ENCODE assay signal across 22 mouse cellular contexts in genomic region chr2:31005453-31005852, GRCm38 (mm10). TPM values are rescaled to one million over a fixed set of nuclear protein-coding genes. Genes with fewer than 3 reads are reported as not detected.
DNase-seq lines count a peak whose midpoint lies in the region; ATAC-seq and TF ChIP-seq lines count a peak whose summit lies in the region.
"Had no signal": no experiment of that assay in that cellular context is flagged by ENCODE, and none has a peak within 500 bp of the region (broad histone marks: within the 10 kb centered on the region; RNA-seq: fewer than 3 reads in every experiment).

No protein-coding gene starts in this region.

- H3K27ac ChIP-seq in embryonic facial prominence, embryonic 13.5 days: no peak overlapping the region
- H3K27ac ChIP-seq in embryonic facial prominence, embryonic 10.5 days (replicated peaks): no peak overlapping the region
- peak overlapping the region; percentile 92 for H3K27ac ChIP-seq in heart, postnatal 0 days (ENCODE audit: low read depth)
- no peak overlapping the region for H3K27ac ChIP-seq in liver, postnatal 0 days (ENCODE audit: low read depth)
- H3K27ac ChIP-seq: embryonic facial prominence, embryonic 15.5 days; forebrain, embryonic 13.5 days; hindbrain, embryonic 14.5 days; intestine, embryonic 15.5 days; kidney, embryonic 15.5 days; lung, embryonic 15.5 days had no signal

- no peak for DNase-seq in embryonic facial prominence, embryonic 10.5 days (ENCODE audit: low spot score)
- no peak for DNase-seq in heart, postnatal 0 days (ENCODE audit: low spot score)
- DNase-seq in heart, postnatal 25 days (ENCODE audit: low spot score): no peak
- no peak for DNase-seq in liver, postnatal 0 days
- no peak for DNase-seq in left cerebral cortex, adult 8-10 months (ENCODE audit: low spot score in 2 of 2)
- DNase-seq in frontal cortex, postnatal 10 days (ENCODE audit: low spot score in 2 of 2): no peak
- DNase-seq: adrenal gland, postnatal 10 days; cerebellum, adult 11-12 months; left cerebral cortex, postnatal 4 days; retina, postnatal 1 day; right cerebral cortex, postnatal 4 days; thymus, adult 18-20 months had no signal

- peak overlapping the region; percentile 27; the same call in 1 of the 2 replicates for H3K9ac ChIP-seq in embryonic facial prominence, embryonic 13.5 days
- H3K9ac ChIP-seq in heart, postnatal 0 days (replicated peaks; ENCODE audit: low read depth, low read length): no peak overlapping the region; the same call in 1 of the 2 replicates
- peak overlapping the region; percentile 38; the same call in 1 of the 2 replicates for H3K9ac ChIP-seq in liver, postnatal 0 days (replicated peaks)
- H3K9ac ChIP-seq: embryonic facial prominence, embryonic 15.5 days; forebrain, embryonic 13.5 days; hindbrain, embryonic 14.5 days; intestine, embryonic 15.5 days; kidney, embryonic 15.5 days; lung, embryonic 15.5 days had no signal

- peaks cover 76% of the 10 kb centered on the region for H3K36me3 ChIP-seq in embryonic facial prominence, embryonic 13.5 days
- H3K36me3 ChIP-seq in embryonic facial prominence, embryonic 10.5 days (replicated peaks): peaks cover 53% of the 10 kb centered on the region
- peaks cover 68% of the 10 kb centered on the region for H3K36me3 ChIP-seq in heart, postnatal 0 days (replicated peaks; ENCODE audit: control insufficient read depth, insufficient read depth, low read length)
- H3K36me3 ChIP-seq in liver, postnatal 0 days (replicated peaks; ENCODE audit: insufficient read depth, low read length): 0 out of 2 replicates have a peak, but pooled peaks cover 7% of the 10 kb centered on the region

- no peak overlapping the region for H3K4me3 ChIP-seq in embryonic facial prominence, embryonic 13.5 days
- H3K4me3 ChIP-seq in embryonic facial prominence, embryonic 10.5 days: no peak overlapping the region
- no peak overlapping the region for H3K4me3 ChIP-seq in heart, postnatal 0 days (ENCODE audit: low read depth, low read length)
- peak overlapping the region; percentile 17; the same call in 1 of the 2 replicates for H3K4me3 ChIP-seq in liver, postnatal 0 days (ENCODE audit: low read depth, low read length)
- H3K4me3 ChIP-seq: embryonic facial prominence, embryonic 15.5 days; forebrain, embryonic 13.5 days; intestine, embryonic 15.5 days; kidney, embryonic 15.5 days; lung, embryonic 15.5 days had no signal

- WGBS in embryonic facial prominence, embryonic 13.5 days: 69% methylated on average over 2 of the region's 2 CpGs
- 82% methylated on average over 2 of the region's 2 CpGs for WGBS in embryonic facial prominence, embryonic 10.5 days
- 44% methylated on average over 2 of the region's 2 CpGs for WGBS in heart, postnatal 0 days
- WGBS in liver, postnatal 0 days (ENCODE audit: insufficient replicate concordance): 39% methylated on average over 2 of the region's 2 CpGs

- H3K9me3 ChIP-seq in embryonic facial prominence, embryonic 13.5 days: no peaks in the 10 kb centered on the region
- H3K9me3 ChIP-seq in embryonic facial prominence, embryonic 10.5 days: no peaks in the 10 kb centered on the region
- H3K9me3 ChIP-seq in heart, postnatal 0 days (replicated peaks; ENCODE audit: control insufficient read depth, low read length): no peaks in the 10 kb centered on the region
- no peaks in the 10 kb centered on the region for H3K9me3 ChIP-seq in liver, postnatal 0 days (ENCODE audit: low read length)
- H3K9me3 ChIP-seq: embryonic facial prominence, embryonic 15.5 days; forebrain, embryonic 13.5 days; intestine, embryonic 15.5 days; kidney, embryonic 15.5 days; lung, embryonic 15.5 days had no signal

- H3K4me2 ChIP-seq in embryonic facial prominence, embryonic 13.5 days: no peak overlapping the region
- H3K4me2 ChIP-seq in heart, postnatal 0 days (ENCODE audit: low read depth, low read length): 0 out of 2 replicates have a peak overlapping the region, but pooled peaks have one; percentile 19
- H3K4me2 ChIP-seq in liver, postnatal 0 days (ENCODE audit: low read depth, low read length): peak overlapping the region; percentile 60
- H3K4me2 ChIP-seq: embryonic facial prominence, embryonic 15.5 days; forebrain, embryonic 13.5 days; hindbrain, embryonic 14.5 days; intestine, embryonic 15.5 days; kidney, embryonic 15.5 days; lung, embryonic 15.5 days had no signal

- TF ChIP-seq EP300 in heart, postnatal 0 days (IDR thresholded peaks at IDR 0.05; ENCODE audit: low read depth): no peak
- TF ChIP-seq EP300 in liver, postnatal 0 days (IDR thresholded peaks at IDR 0.05; ENCODE audit: low read depth): no peak

- ATAC-seq in embryonic facial prominence, embryonic 13.5 days (ENCODE audit: insufficient number of reproducible peaks, insufficient read depth, low FRiP score, low TSS enrichment, low read depth): no peak
- ATAC-seq in heart, postnatal 0 days (ENCODE audit: insufficient read depth, low read depth): no peak
- peak; percentile 52; the same call in 1 of the 2 replicates for ATAC-seq in erythroid progenitor cell, adult 5-6 weeks (replicated peaks; ENCODE audit: low FRiP score, poor library complexity, severe bottlenecking)
- peak; percentile 38 for ATAC-seq in liver, postnatal 0 days
- ATAC-seq: forebrain, embryonic 13.5 days; intestine, embryonic 15.5 days; midbrain, embryonic 16.5 days had no signal

- no peak for TF ChIP-seq CTCF in heart, postnatal 0 days (IDR thresholded peaks at IDR 0.05; ENCODE audit: low read depth)
- no peak for TF ChIP-seq CTCF in liver, postnatal 0 days (IDR thresholded peaks at IDR 0.05; ENCODE audit: low read depth)

- H3K27me3 ChIP-seq in embryonic facial prominence, embryonic 13.5 days: no peaks in the 10 kb centered on the region
- no peaks in the 10 kb centered on the region for H3K27me3 ChIP-seq in embryonic facial prominence, embryonic 10.5 days (replicated peaks; ENCODE audit: low read depth, poor library complexity, severe bottlenecking)
- no peaks in the 10 kb centered on the region for H3K27me3 ChIP-seq in heart, postnatal 0 days (ENCODE audit: control insufficient read depth, insufficient read depth, low read length)
- no peaks in the 10 kb centered on the region for H3K27me3 ChIP-seq in liver, postnatal 0 days (ENCODE audit: insufficient read depth, low read length)
- H3K27me3 ChIP-seq: CH12.LX; embryonic facial prominence, embryonic 15.5 days; forebrain, embryonic 13.5 days; intestine, embryonic 15.5 days; kidney, embryonic 15.5 days; lung, embryonic 15.5 days had no signal

- intact Hi-C loops in heart, postnatal 25 days (cut with DNase I): no loop called here

- peaks cover 8% of the 10 kb centered on the region; the same call in 1 of the 2 replicates for H3K4me1 ChIP-seq in embryonic facial prominence, embryonic 13.5 days
- H3K4me1 ChIP-seq in embryonic facial prominence, embryonic 10.5 days: no peaks in the 10 kb centered on the region
- peaks cover 18% of the 10 kb centered on the region for H3K4me1 ChIP-seq in heart, postnatal 0 days (ENCODE audit: control insufficient read depth, insufficient read depth)
- H3K4me1 ChIP-seq in liver, postnatal 0 days (ENCODE audit: insufficient read depth): peaks cover 10% of the 10 kb centered on the region
- H3K4me1 ChIP-seq: embryonic facial prominence, embryonic 15.5 days; kidney, embryonic 15.5 days; lung, embryonic 15.5 days had no signal

RNA-seq across cellular contexts. Expression of gene Usp20, which starts 23.4 kb away (rescaled TPM):
- 23.5 and 25.6 TPM in 2 replicates for polyA plus RNA-seq in embryonic facial prominence, embryonic 13.5 days (2015; fragmentation: Nextera tagmentation; extraction: Ambion mirVana)
- 16.6 and 17.0 TPM in 2 replicates for polyA plus RNA-seq in embryonic facial prominence, embryonic 10.5 days (2016; fragmentation: Nextera tagmentation; extraction: Ambion mirVana)
- total RNA-seq in heart, postnatal 0 days (2014; rRNA removed; ENCODE audit: low replicate concordance): 78.4 and 81.7 TPM in 2 replicates
- 27.6 and 31.2 TPM in 2 replicates for polyA plus RNA-seq in heart, postnatal 0 days (2015; fragmentation: Nextera tagmentation; extraction: Ambion mirVana)
- total RNA-seq in heart, postnatal 25 days (2021): 10 to 100 TPM; 49.4 to 55.3 TPM
- total RNA-seq in erythroid progenitor cell, adult 5-6 weeks (2015; ENCODE audit: low replicate concordance): 5.0 TPM in 1 of 2 replicates, not detected in the other
- total RNA-seq in erythroid progenitor cell, adult 5-6 weeks (2017; ENCODE audit: low replicate concordance): 0.64 TPM in 1 of 2 replicates, not detected in the other
- polyA plus RNA-seq in liver, postnatal 0 days (2015; fragmentation: Nextera tagmentation; extraction: Ambion mirVana): 2.7 and 3.5 TPM in 2 replicates
- 10 to 100 TPM; 73.0 to 84.0 (median 79.6) TPM for total RNA-seq in left cerebral cortex, adult 8-10 months (2022)

RNA-seq across cellular contexts. Expression of gene BC005624, which starts 23.5 kb away (rescaled TPM):
- 64.2 and 70.1 TPM in 2 replicates for polyA plus RNA-seq in embryonic facial prominence, embryonic 13.5 days (2015; fragmentation: Nextera tagmentation; extraction: Ambion mirVana)
- 54.3 and 57.4 TPM in 2 replicates for polyA plus RNA-seq in embryonic facial prominence, embryonic 10.5 days (2016; fragmentation: Nextera tagmentation; extraction: Ambion mirVana)
- total RNA-seq in heart, postnatal 0 days (2014; rRNA removed; ENCODE audit: low replicate concordance): 7.6 and 13.8 TPM in 2 replicates
- 21.1 and 23.7 TPM in 2 replicates for polyA plus RNA-seq in heart, postnatal 0 days (2015; fragmentation: Nextera tagmentation; extraction: Ambion mirVana)
- total RNA-seq in heart, postnatal 25 days (2021): 10 to 100 TPM; 18.7 to 19.1 TPM
- total RNA-seq in erythroid progenitor cell, adult 5-6 weeks (2015; ENCODE audit: low replicate concordance): 13.0 and 15.5 TPM in 2 replicates
- total RNA-seq in erythroid progenitor cell, adult 5-6 weeks (2017; ENCODE audit: low replicate concordance): 17.6 and 30.4 TPM in 2 replicates
- polyA plus RNA-seq in liver, postnatal 0 days (2015; fragmentation: Nextera tagmentation; extraction: Ambion mirVana): 18.9 and 19.6 TPM in 2 replicates
- total RNA-seq in left cerebral cortex, adult 8-10 months (2022): 10 to 100 TPM; 63.7 to 79.7 (median 70.2) TPM

RNA-seq across cellular contexts. Expression of gene Tor1a, which starts 37.7 kb away (rescaled TPM):
- polyA plus RNA-seq in embryonic facial prominence, embryonic 13.5 days (2015; fragmentation: Nextera tagmentation; extraction: Ambion mirVana): 80.0 and 85.2 TPM in 2 replicates
- polyA plus RNA-seq in embryonic facial prominence, embryonic 10.5 days (2016; fragmentation: Nextera tagmentation; extraction: Ambion mirVana): 81.6 and 85.6 TPM in 2 replicates
- 27.1 and 43.9 TPM in 2 replicates for total RNA-seq in heart, postnatal 0 days (2014; rRNA removed; ENCODE audit: low replicate concordance)
- polyA plus RNA-seq in heart, postnatal 0 days (2015; fragmentation: Nextera tagmentation; extraction: Ambion mirVana): 32.7 and 35.0 TPM in 2 replicates
- 10 to 100 TPM; 11.2 to 12.2 TPM for total RNA-seq in heart, postnatal 25 days (2021)
- total RNA-seq in erythroid progenitor cell, adult 5-6 weeks (2015; ENCODE audit: low replicate concordance): 15.9 and 24.7 TPM in 2 replicates
- total RNA-seq in erythroid progenitor cell, adult 5-6 weeks (2017; ENCODE audit: low replicate concordance): 42.1 and 45.1 TPM in 2 replicates
- polyA plus RNA-seq in liver, postnatal 0 days (2015; fragmentation: Nextera tagmentation; extraction: Ambion mirVana): 82.9 and 95.5 TPM in 2 replicates
- 10 to 100 TPM; 34.4 to 45.2 (median 37.9) TPM for total RNA-seq in left cerebral cortex, adult 8-10 months (2022)

RNA-seq across cellular contexts. Expression of gene Tor1b, which starts 52.7 kb away (rescaled TPM):
- 37.2 and 37.6 TPM in 2 replicates for polyA plus RNA-seq in embryonic facial prominence, embryonic 13.5 days (2015; fragmentation: Nextera tagmentation; extraction: Ambion mirVana)
- 24.7 and 25.0 TPM in 2 replicates for polyA plus RNA-seq in embryonic facial prominence, embryonic 10.5 days (2016; fragmentation: Nextera tagmentation; extraction: Ambion mirVana)
- 39.8 and 45.4 TPM in 2 replicates for total RNA-seq in heart, postnatal 0 days (2014; rRNA removed; ENCODE audit: low replicate concordance)
- polyA plus RNA-seq in heart, postnatal 0 days (2015; fragmentation: Nextera tagmentation; extraction: Ambion mirVana): 19.0 and 20.4 TPM in 2 replicates
- total RNA-seq in heart, postnatal 25 days (2021): 10 to 100 TPM; 22.8 to 25.6 TPM
- total RNA-seq in erythroid progenitor cell, adult 5-6 weeks (2015; ENCODE audit: low replicate concordance): 18.0 TPM in 2 replicates
- 17.2 and 25.7 TPM in 2 replicates for total RNA-seq in erythroid progenitor cell, adult 5-6 weeks (2017; ENCODE audit: low replicate concordance)
- polyA plus RNA-seq in liver, postnatal 0 days (2015; fragmentation: Nextera tagmentation; extraction: Ambion mirVana): 29.2 and 31.1 TPM in 2 replicates
- total RNA-seq in left cerebral cortex, adult 8-10 months (2022): 10 to 100 TPM; 25.8 to 29.1 (median 28.0) TPM

Comparison
In these comparisons a context has a peak if more than half of its experiments do, and no peak if none do; other contexts are left out.
1. ATAC-seq: peak in erythroid progenitor cell, adult 5-6 weeks (single experiment) and liver, postnatal 0 days (single experiment); none in embryonic facial prominence, embryonic 13.5 days (single experiment) and heart, postnatal 0 days (single experiment).
2. RNA of gene Usp20, which starts 23.4 kb away (total RNA-seq): 73.0 to 84.0 TPM in left cerebral cortex, adult 8-10 months, 78.4 to 81.7 TPM in heart, postnatal 0 days and 49.4 to 55.3 TPM in heart, postnatal 25 days; 0.64 to 5.0 TPM in erythroid progenitor cell, adult 5-6 weeks; every median in the first group is over 4 times any median in the second.